Mouse (Mus musculus) frontal cortex, postnatal 10 days (tissue): ENCODE measurements at regions not wholly inside any gene's neighbourhood (a gene's known extent, or its start where the extent isn't known, plus 50 kb on each side); places are given as distances from the start of the nearest gene placed in this dataset.
"Not testable (repeated sequence)": the region's sequence is repeated elsewhere in the genome, so short reads cannot be mapped to it uniquely, and the experiment has no call there.

Source experiments
- DNase-seq, 2 experiments: peaks; one replicate each; pipeline ENCODE4 v3.0.0; 2022; ENCODE audit warnings: low spot score in 2 of 2, mixed read lengths in 1 of 2

- peak; percentile 15 to 64 for DNase-seq
Observed at GRCm38 (mm10) chr12:17852138-17852537, 161.5 kb downstream of the Hpcal1 start.

- DNase-seq, result not testable (repeated sequence)
Observed at GRCm38 (mm10) chr12:17872491-17872890, 181.8 kb downstream of the Hpcal1 start.

- DNase-seq, result peak; percentile 80 to 87
Observed at GRCm38 (mm10) chr12:17881371-17882116, 190.9 kb downstream of the Hpcal1 start.

GRCm38 (mm10) chr12:17882117-17883116 lies 191.8 kb downstream of the Hpcal1 start:
- DNase-seq, result peak; percentile 11 to 31

- DNase-seq, result not testable (repeated sequence)
Observed at GRCm38 (mm10) chr12:17891663-17892310, 201.1 kb downstream of the Hpcal1 start.

- not testable (repeated sequence) for DNase-seq
Observed at GRCm38 (mm10) chr12:17913058-17913457, 222.4 kb downstream of the Hpcal1 start.
